Mouse (Mus musculus) intestine, embryonic 16.5 days (tissue): ENCODE measurements at regions not wholly inside any gene's neighbourhood (a gene's known extent, or its start where the extent isn't known, plus 50 kb on each side); places are given as distances from the start of the nearest gene placed in this dataset.
A peak's percentile ranks its signal among the peaks of the same experiment; 100 is the strongest.

ENCODE experiments used
- ATAC-seq: fragments of 200-750 bp; cut with Nextera tagmentation; 2 replicates; pipeline ENCODE4 v1.8.0; 2017; ENCODE audit warnings: moderate TSS enrichment, moderate library complexity
- H3K27ac ChIP-seq: fragments of 300-500 bp; sonication (generic); 2 replicates; pipeline ENCODE4 v1.5.1; 2014; ENCODE audit warnings: mild to moderate bottlenecking, low read length
- H3K27me3 ChIP-seq: fragments of 300-500 bp; sonication (generic); replicated peaks from 2 replicates; pipeline ENCODE4 v1.6.1; 2014; ENCODE audit warnings: low read length, control low read depth, mixed read lengths; ENCODE audit not compliant: control insufficient read depth, insufficient read depth
- H3K36me3 ChIP-seq: fragments of 300-500 bp; sonication (generic); 2 replicates; pipeline ENCODE4 v1.6.1; 2014; ENCODE audit warnings: low read length, control low read depth; ENCODE audit not compliant: control insufficient read depth, insufficient read depth
- H3K4me1 ChIP-seq: fragments of 300-500 bp; sonication (generic); 2 replicates; pipeline ENCODE4 v1.6.1; 2014; ENCODE audit warnings: low read length, control low read depth, mixed read lengths; ENCODE audit not compliant: control insufficient read depth, insufficient read depth
- H3K4me2 ChIP-seq: fragments of 300-500 bp; sonication (generic); 2 replicates; pipeline ENCODE4 v1.6.1; 2014; ENCODE audit warnings: low read depth, low read length, control low read depth
- H3K4me3 ChIP-seq: fragments of 300-500 bp; sonication (generic); 2 replicates; pipeline ENCODE4 v1.5.1; 2014; ENCODE audit warnings: mild to moderate bottlenecking, low read length
- H3K9ac ChIP-seq: fragments of 300-500 bp; sonication (generic); 2 replicates; pipeline ENCODE4 v1.6.1; 2014; ENCODE audit warnings: low read depth, low read length
- H3K9me3 ChIP-seq: fragments of 300-500 bp; sonication (generic); 2 replicates; pipeline ENCODE4 v1.6.1; 2016; ENCODE audit warnings: low read length, control low read depth; ENCODE audit not compliant: control insufficient read depth
- WGBS: fragments of 180-500 bp; shearing (Covaris S2); extraction: QIAGEN DNeasy Blood & Tissue Kit; methylation state at CpG from one replicate; pipeline ENCODE4 v1.1.7; 2014; 5-methylcytosine and 5-hydroxymethylcytosine counted together

- Histone ChIP-seq H3K9ac (no peak overlapping the region), H3K36me3 (no peaks in the 10 kb centered on the region), H3K4me2 (no peak overlapping the region), H3K9me3 (no peaks in the 10 kb centered on the region), H3K27ac (no peak overlapping the region), H3K4me1 (no peaks in the 10 kb centered on the region), H3K4me3 (no peak overlapping the region), H3K27me3 (no peaks in the 10 kb centered on the region)
- 90% methylated on average over 9 of the region's 9 CpGs for WGBS
- no peak for ATAC-seq
These were observed 57.4 kb downstream of the Gm21962 start for GRCm38 (mm10) chr3:137728689-137729088.

- no peaks in the 10 kb centered on the region for H3K9me3 ChIP-seq
- H3K36me3 ChIP-seq: no peaks in the 10 kb centered on the region
- H3K9ac ChIP-seq: no peak overlapping the region
- no peaks in the 10 kb centered on the region for H3K27me3 ChIP-seq
- H3K4me3 ChIP-seq: no peak overlapping the region
- 73% methylated on average over 7 of the region's 7 CpGs for WGBS
- H3K4me2 ChIP-seq: no peak overlapping the region
- no peak overlapping the region for H3K27ac ChIP-seq
- no peak for ATAC-seq
- no peaks in the 10 kb centered on the region for H3K4me1 ChIP-seq
These were observed 58.1 kb downstream of the Gm21962 start for GRCm38 (mm10) chr3:137729421-137729820.

- Histone ChIP-seq H3K27ac (no peak overlapping the region), H3K9ac (no peak overlapping the region), H3K27me3 (no peaks in the 10 kb centered on the region), H3K4me2 (no peak overlapping the region), H3K4me1 (no peaks in the 10 kb centered on the region), H3K9me3 (no peaks in the 10 kb centered on the region), H3K4me3 (no peak overlapping the region), H3K36me3 (no peaks in the 10 kb centered on the region)
- 64% methylated on average over 12 of the region's 12 CpGs for WGBS
- ATAC-seq: no peak
These were observed 66.0 kb downstream of the Gm21962 start for GRCm38 (mm10) chr3:137737222-137737800.

- H3K27me3 ChIP-seq: no peaks in the 10 kb centered on the region
- no peaks in the 10 kb centered on the region for H3K36me3 ChIP-seq
- H3K9ac ChIP-seq: no peak overlapping the region
- WGBS: 82% methylated on average over 9 of the region's 9 CpGs
- no peak overlapping the region for H3K4me3 ChIP-seq
- H3K9me3 ChIP-seq: no peaks in the 10 kb centered on the region
- H3K4me2 ChIP-seq: no peak overlapping the region
- no peak for ATAC-seq
- H3K4me1 ChIP-seq: no peaks in the 10 kb centered on the region
- H3K27ac ChIP-seq: no peak overlapping the region
These were observed 70.2 kb downstream of the Gm21962 start for GRCm38 (mm10) chr3:137741528-137741927.

- no peak overlapping the region for H3K4me2 ChIP-seq
- no peak overlapping the region for H3K27ac ChIP-seq
- no peaks in the 10 kb centered on the region for H3K36me3 ChIP-seq
- no peaks in the 10 kb centered on the region for H3K9me3 ChIP-seq
- no peak overlapping the region for H3K4me3 ChIP-seq
- no peaks in the 10 kb centered on the region for H3K27me3 ChIP-seq
- H3K4me1 ChIP-seq: no peaks in the 10 kb centered on the region
- no peak overlapping the region for H3K9ac ChIP-seq
- ATAC-seq: no peak
- WGBS: 81% methylated on average over 4 of the region's 4 CpGs
These were observed 70.8 kb downstream of the Gm21962 start for GRCm38 (mm10) chr3:137742119-137742518.

GRCm38 (mm10) chr3:137751732-137752260, 80.5 kb downstream of the Gm21962 start:
- Histone ChIP-seq H3K27me3 (no peaks in the 10 kb centered on the region), H3K36me3 (no peaks in the 10 kb centered on the region), H3K9ac (no peak overlapping the region), H3K4me1 (peaks cover 4% of the 10 kb centered on the region; the same call in 1 of the 2 replicates), H3K4me3 (no peak overlapping the region), H3K27ac (no peak overlapping the region), H3K4me2 (no peak overlapping the region), H3K9me3 (no peaks in the 10 kb centered on the region)
- no peak for ATAC-seq
- WGBS: 84% methylated on average over 9 of the region's 9 CpGs

- H3K27ac ChIP-seq: no peak overlapping the region
- H3K9me3 ChIP-seq: no peaks in the 10 kb centered on the region
- H3K4me2 ChIP-seq: peak overlapping the region; percentile 44
- peak overlapping the region; percentile 34 for H3K4me3 ChIP-seq
- no peaks in the 10 kb centered on the region for H3K27me3 ChIP-seq
- H3K36me3 ChIP-seq: no peaks in the 10 kb centered on the region
- H3K4me1 ChIP-seq: peaks cover 4% of the 10 kb centered on the region; the same call in 1 of the 2 replicates
- ATAC-seq: peak; percentile 89
- 21% methylated on average over 25 of the region's 25 CpGs for WGBS
- peak overlapping the region; percentile 22; the same call in 1 of the 2 replicates for H3K9ac ChIP-seq
These were observed 81.3 kb downstream of the Gm21962 start for GRCm38 (mm10) chr3:137752447-137753256.

GRCm38 (mm10) chr3:137753257-137753654, 81.9 kb downstream of the Gm21962 start:
- Histone ChIP-seq H3K27ac (no peak overlapping the region), H3K4me1 (peaks cover 4% of the 10 kb centered on the region; the same call in 1 of the 2 replicates), H3K9me3 (no peaks in the 10 kb centered on the region), H3K4me2 (peak overlapping the region; percentile 28), H3K27me3 (no peaks in the 10 kb centered on the region), H3K4me3 (peak overlapping the region; percentile 34; the same call in 1 of the 2 replicates), H3K36me3 (no peaks in the 10 kb centered on the region), H3K9ac (peak overlapping the region; percentile 22; the same call in 1 of the 2 replicates)
- 47% methylated on average over 7 of the region's 7 CpGs for WGBS
- peak; percentile 29; the same call in 1 of the 2 replicates for ATAC-seq

GRCm38 (mm10) chr3:137755391-137755790, 84.1 kb downstream of the Gm21962 start:
- Histone ChIP-seq H3K4me1 (peaks cover 4% of the 10 kb centered on the region; the same call in 1 of the 2 replicates), H3K4me3 (no peak overlapping the region), H3K27ac (no peak overlapping the region), H3K9ac (no peak overlapping the region), H3K4me2 (no peak overlapping the region), H3K27me3 (no peaks in the 10 kb centered on the region), H3K9me3 (no peaks in the 10 kb centered on the region), H3K36me3 (no peaks in the 10 kb centered on the region)
- WGBS: 84% methylated on average over 5 of the region's 5 CpGs
- ATAC-seq: no peak
